Comparison of ENCODE assay signal across 7 mouse cellular contexts in genomic region chr1:180330707-180331545, GRCm38 (mm10). TPM values are rescaled to one million over a fixed set of nuclear protein-coding genes. Genes with fewer than 3 reads are reported as not detected.
A peak's percentile ranks its signal among the peaks of the same experiment; 100 is the strongest.
DNase-seq lines count a peak whose midpoint lies in the region; ATAC-seq lines count a peak whose summit lies in the region.

No protein-coding gene starts in this region.

- peak; percentile 33 for ATAC-seq in CD4-positive, CD25-positive, alpha-beta regulatory T cell, adult 4 months
- peak; percentile 38 for ATAC-seq in heart, embryonic 15.5 days (replicated peaks; ENCODE audit: insufficient number of reproducible peaks, insufficient read depth, low FRiP score, low read depth)
- ATAC-seq in midbrain, embryonic 12.5 days (ENCODE audit: low FRiP score, low read depth) = peak; percentile 55
- peak; percentile 32 for ATAC-seq in stomach, embryonic 15.5 days (ENCODE audit: insufficient read depth, low FRiP score, low read depth)

- peaks cover 15% of the 10 kb centered on the region for H3K27me3 ChIP-seq in heart, embryonic 15.5 days
- H3K27me3 ChIP-seq in midbrain, embryonic 12.5 days = peaks cover 48% of the 10 kb centered on the region
- H3K27me3 ChIP-seq in stomach, embryonic 15.5 days (replicated peaks) = no peaks in the 10 kb centered on the region

- H3K4me3 ChIP-seq in heart, embryonic 15.5 days = peak overlapping the region; percentile 80
- peak overlapping the region; percentile 58 for H3K4me3 ChIP-seq in midbrain, embryonic 12.5 days
- H3K4me3 ChIP-seq in stomach, embryonic 15.5 days (replicated peaks) = peak overlapping the region; percentile 78

- H3K36me3 ChIP-seq in heart, embryonic 15.5 days = 0 out of 2 replicates have a peak, but pooled peaks cover 4% of the 10 kb centered on the region
- H3K36me3 ChIP-seq in midbrain, embryonic 12.5 days = no peaks in the 10 kb centered on the region
- H3K36me3 ChIP-seq in stomach, embryonic 15.5 days = 0 out of 2 replicates have a peak, but pooled peaks cover 2% of the 10 kb centered on the region

- H3K4me1 ChIP-seq in heart, embryonic 15.5 days (replicated peaks) = peaks cover 50% of the 10 kb centered on the region
- H3K4me1 ChIP-seq in midbrain, embryonic 12.5 days = peaks cover 31% of the 10 kb centered on the region
- peaks cover 40% of the 10 kb centered on the region for H3K4me1 ChIP-seq in stomach, embryonic 15.5 days

- peak overlapping the region; percentile 93 for H3K27ac ChIP-seq in heart, embryonic 15.5 days
- peak overlapping the region; percentile 63 for H3K27ac ChIP-seq in midbrain, embryonic 12.5 days (replicated peaks)
- peak overlapping the region; percentile 95 for H3K27ac ChIP-seq in stomach, embryonic 15.5 days

- H3K4me2 ChIP-seq in heart, embryonic 15.5 days = peak overlapping the region; percentile 89
- peak overlapping the region; percentile 98 for H3K4me2 ChIP-seq in midbrain, embryonic 12.5 days (replicated peaks)
- peak overlapping the region; percentile 97 for H3K4me2 ChIP-seq in stomach, embryonic 15.5 days

- under 1% methylated on average over 58 of the region's 58 CpGs for WGBS in heart, embryonic 15.5 days
- WGBS in midbrain, embryonic 12.5 days = 0% methylated on average over 57 of the region's 58 CpGs
- under 1% methylated on average over 58 of the region's 58 CpGs for WGBS in stomach, embryonic 15.5 days

- no peaks in the 10 kb centered on the region for H3K9me3 ChIP-seq in heart, embryonic 15.5 days (replicated peaks)
- no peaks in the 10 kb centered on the region for H3K9me3 ChIP-seq in midbrain, embryonic 12.5 days
- no peaks in the 10 kb centered on the region for H3K9me3 ChIP-seq in stomach, embryonic 15.5 days

- peak; percentile 69 for DNase-seq in Muller cell, postnatal 12 days (ENCODE audit: inconsistent ontology term)
- DNase-seq in embryo, embryonic 10 days (ENCODE audit: low spot score) = peak; percentile 58
- peak; percentile 28 to 40 for DNase-seq in layer of hippocampus, postnatal 14 days (ENCODE audit: low spot score in 2 of 2)

- peak overlapping the region; percentile 85 for H3K9ac ChIP-seq in heart, embryonic 15.5 days
- H3K9ac ChIP-seq in midbrain, embryonic 12.5 days (replicated peaks) = peak overlapping the region; percentile 73
- H3K9ac ChIP-seq in stomach, embryonic 15.5 days = peak overlapping the region; percentile 73

RNA-seq across cellular contexts. Expression of gene Itpkb, which starts 0.6 kb away (rescaled TPM):
- polyA plus RNA-seq in CD4-positive, CD25-positive, alpha-beta regulatory T cell, adult 4 months (2017; shearing (Covaris generic)) = 10 to 100 TPM; 54.6 to 56.7 TPM
- polyA plus RNA-seq in heart, embryonic 15.5 days (2015; fragmentation: Nextera tagmentation; extraction: Ambion mirVana) = 6.1 and 7.5 TPM in 2 replicates
- 10 to 100 TPM; 18.4 to 22.3 TPM for total RNA-seq in layer of hippocampus, postnatal 14 days (2021)
- 5.2 and 5.7 TPM in 2 replicates for polyA plus RNA-seq in midbrain, embryonic 12.5 days (2016; fragmentation: Nextera tagmentation; extraction: Ambion mirVana)
- 8.9 and 9.4 TPM in 2 replicates for polyA plus RNA-seq in stomach, embryonic 15.5 days (2015; fragmentation: Nextera tagmentation; extraction: Ambion mirVana)

Comparison
In these comparisons a context has a peak if more than half of its experiments do, and no peak if none do; other contexts are left out.
1. Peak in every context shown above with its lines: DNase-seq, ATAC-seq, H3K4me3 ChIP-seq and H3K27ac ChIP-seq.